Mouse (Mus musculus) embryonic facial prominence, embryonic 13.5 days (tissue): Measurements from ENCODE around the gene Pnpla6. TPM values are rescaled to one million over a fixed set of nuclear protein-coding genes. Genes with fewer than 3 reads are reported as not detected.

ENCODE experiments used
- ATAC-seq: fragments of 200-750 bp; cut with Nextera tagmentation; 2 replicates; pipeline ENCODE4 v1.8.0; 2017; ENCODE audit warnings: low read depth; ENCODE audit not compliant: insufficient number of reproducible peaks, insufficient read depth, low FRiP score, low TSS enrichment
- H3K27ac ChIP-seq: fragments of 300-500 bp; sonication (generic); 2 replicates; pipeline ENCODE4 v1.5.1; 2015; ENCODE audit warnings: moderate library complexity, mild to moderate bottlenecking, inconsistent platforms
- H3K27me3 ChIP-seq: fragments of 300-500 bp; sonication (generic); 2 replicates; pipeline ENCODE4 v1.6.1; 2015; ENCODE audit warnings: mild to moderate bottlenecking, inconsistent platforms
- H3K36me3 ChIP-seq: fragments of 300-500 bp; sonication (generic); 2 replicates; pipeline ENCODE4 v1.6.1; 2015; ENCODE audit warnings: mild to moderate bottlenecking, inconsistent platforms
- H3K4me1 ChIP-seq: fragments of 300-500 bp; sonication (generic); 2 replicates; pipeline ENCODE4 v1.6.1; 2015; ENCODE audit warnings: inconsistent platforms
- H3K4me2 ChIP-seq: fragments of 300-500 bp; sonication (generic); 2 replicates; pipeline ENCODE4 v1.6.1; 2015; ENCODE audit warnings: moderate library complexity, mild to moderate bottlenecking, inconsistent platforms
- H3K4me3 ChIP-seq: fragments of 300-500 bp; sonication (generic); 2 replicates; pipeline ENCODE4 v1.5.1; 2015; ENCODE audit warnings: mild to moderate bottlenecking, inconsistent platforms
- H3K9ac ChIP-seq: fragments of 300-500 bp; sonication (generic); 2 replicates; pipeline ENCODE4 v1.6.1; 2015; ENCODE audit warnings: mild to moderate bottlenecking, inconsistent platforms
- H3K9me3 ChIP-seq: fragments of 300-500 bp; sonication (generic); 2 replicates; pipeline ENCODE4 v1.6.1; 2016; ENCODE audit warnings: inconsistent platforms
- WGBS: fragments of 180-500 bp; shearing (Covaris S2); methylation state at CpG from one replicate; pipeline ENCODE4 v1.1.7; 2015; ENCODE audit warnings: mixed read lengths; 5-methylcytosine and 5-hydroxymethylcytosine counted together
- polyA plus RNA-seq: library from polyadenylated mRNA; unstranded; fragments of >200 nt; fragmentation: Nextera tagmentation; extraction: Ambion mirVana; gene quantifications from 2 replicates; pipeline ENCODE4 v1.2.1, GENCODE M21; 2015

Pnpla6 gene
- polyA plus RNA-seq, 1 experiment from 2014 or later, result 26.5 TPM

- Histone ChIP-seq H3K9me3 (no peaks in the 10 kb centered on the region), H3K27ac (peak overlapping the region; percentile 85), H3K36me3 (peaks cover 44% of the 10 kb centered on the region), H3K4me2 (peak overlapping the region; percentile 95), H3K4me1 (peaks cover 13% of the 10 kb centered on the region; the same call in 1 of the 2 replicates), H3K9ac (peak overlapping the region; percentile 75; the same call in 1 of the 2 replicates), H3K4me3 (peak overlapping the region; percentile 67), H3K27me3 (no peaks in the 10 kb centered on the region)
- 22% methylated on average over 13 of the region's 13 CpGs for WGBS
- ATAC-seq, result no peak
Measured at GRCm38 (mm10) chr8:3514681-3515247, 420 bp upstream of the Pnpla6 start.

- Histone ChIP-seq H3K27me3 (no peaks in the 10 kb centered on the region), H3K36me3 (peaks cover 35% of the 10 kb centered on the region), H3K9me3 (no peaks in the 10 kb centered on the region), H3K9ac (peak overlapping the region; percentile 75), H3K4me3 (peak overlapping the region; percentile 67), H3K4me1 (peaks cover 13% of the 10 kb centered on the region; the same call in 1 of the 2 replicates), H3K27ac (peak overlapping the region; percentile 85), H3K4me2 (peak overlapping the region; percentile 95)
- ATAC-seq, result 0 out of 2 replicates have a peak, but pooled peaks have one; percentile 12
- under 1% methylated on average over 25 of the region's 25 CpGs for WGBS
Measured at GRCm38 (mm10) chr8:3515771-3516417, 710 bp downstream of the Pnpla6 start.

- H3K4me2 ChIP-seq, result peak overlapping the region; percentile 95
- H3K4me3 ChIP-seq, result peak overlapping the region; percentile 67
- H3K9ac ChIP-seq, result peak overlapping the region; percentile 75
- WGBS, result 2% methylated on average over 36 of the region's 36 CpGs
- no peaks in the 10 kb centered on the region for H3K27me3 ChIP-seq
- H3K4me1 ChIP-seq, result peaks cover 13% of the 10 kb centered on the region; the same call in 1 of the 2 replicates
- H3K27ac ChIP-seq, result peak overlapping the region; percentile 85
- H3K36me3 ChIP-seq, result peaks cover 35% of the 10 kb centered on the region
- H3K9me3 ChIP-seq, result no peaks in the 10 kb centered on the region
- ATAC-seq, result peak; percentile 80
Measured at GRCm38 (mm10) chr8:3516450-3517116, 1.4 kb downstream of the Pnpla6 start.

GRCm38 (mm10) chr8:3517117-3517495 is 1.9 kb downstream of the Pnpla6 start:
- H3K27ac ChIP-seq, result peak overlapping the region; percentile 33
- peaks cover 13% of the 10 kb centered on the region; the same call in 1 of the 2 replicates for H3K4me1 ChIP-seq
- WGBS, result 6% methylated on average over 16 of the region's 16 CpGs

GRCm38 (mm10) chr8:3522007-3522697 is 7.0 kb downstream of the Pnpla6 start:
- no peak for ATAC-seq
- H3K4me2 ChIP-seq, result no peak overlapping the region
- no peaks in the 10 kb centered on the region for H3K9me3 ChIP-seq
- 89% methylated on average over 13 of the region's 13 CpGs for WGBS
- H3K36me3 ChIP-seq, result peaks cover 60% of the 10 kb centered on the region
- no peak overlapping the region for H3K27ac ChIP-seq
- H3K4me3 ChIP-seq, result no peak overlapping the region
- no peak overlapping the region for H3K9ac ChIP-seq
- H3K27me3 ChIP-seq, result no peaks in the 10 kb centered on the region
- H3K4me1 ChIP-seq, result peaks cover 3% of the 10 kb centered on the region; the same call in 1 of the 2 replicates

More at GRCm38 (mm10) chr8:3517117-3517495, 1.9 kb downstream of the Pnpla6 start:
- H3K36me3 ChIP-seq, result peaks cover 35% of the 10 kb centered on the region
- peak overlapping the region; percentile 75 for H3K9ac ChIP-seq
- no peaks in the 10 kb centered on the region for H3K9me3 ChIP-seq
- H3K4me2 ChIP-seq, result peak overlapping the region; percentile 95
- peak overlapping the region; percentile 67 for H3K4me3 ChIP-seq
- no peak for ATAC-seq
- H3K27me3 ChIP-seq, result no peaks in the 10 kb centered on the region

GRCm38 (mm10) chr8:3530816-3531215 is 15.6 kb downstream of the Pnpla6 start:
- H3K4me2 ChIP-seq, result no peak overlapping the region
- H3K27me3 ChIP-seq, result no peaks in the 10 kb centered on the region
- no peak overlapping the region for H3K9ac ChIP-seq
- H3K4me1 ChIP-seq, result no peaks in the 10 kb centered on the region
- H3K9me3 ChIP-seq, result no peaks in the 10 kb centered on the region
- 87% methylated on average over 5 of the region's 5 CpGs for WGBS
- no peak overlapping the region for H3K27ac ChIP-seq
- H3K4me3 ChIP-seq, result no peak overlapping the region
- ATAC-seq, result no peak
- peaks cover 53% of the 10 kb centered on the region for H3K36me3 ChIP-seq

- no peak overlapping the region for H3K27ac ChIP-seq
- H3K4me3 ChIP-seq, result no peak overlapping the region
- H3K36me3 ChIP-seq, result peaks cover 54% of the 10 kb centered on the region
- WGBS, result 94% methylated on average over 18 of the region's 18 CpGs
- H3K9me3 ChIP-seq, result no peaks in the 10 kb centered on the region
- no peaks in the 10 kb centered on the region for H3K4me1 ChIP-seq
- no peak overlapping the region for H3K4me2 ChIP-seq
- H3K27me3 ChIP-seq, result no peaks in the 10 kb centered on the region
- no peak for ATAC-seq
- H3K9ac ChIP-seq, result no peak overlapping the region
Measured at GRCm38 (mm10) chr8:3531936-3532335, 16.8 kb downstream of the Pnpla6 start.

GRCm38 (mm10) chr8:3536053-3536841 is 21.1 kb downstream of the Pnpla6 start:
- H3K27me3 ChIP-seq, result no peaks in the 10 kb centered on the region
- no peak overlapping the region for H3K4me2 ChIP-seq
- no peak overlapping the region for H3K27ac ChIP-seq
- no peaks in the 10 kb centered on the region for H3K9me3 ChIP-seq
- no peaks in the 10 kb centered on the region for H3K4me1 ChIP-seq
- H3K36me3 ChIP-seq, result peaks cover 80% of the 10 kb centered on the region
- 62% methylated on average over 15 of the region's 15 CpGs for WGBS
- H3K9ac ChIP-seq, result no peak overlapping the region
- no peak for ATAC-seq
- no peak overlapping the region for H3K4me3 ChIP-seq

DNA sequence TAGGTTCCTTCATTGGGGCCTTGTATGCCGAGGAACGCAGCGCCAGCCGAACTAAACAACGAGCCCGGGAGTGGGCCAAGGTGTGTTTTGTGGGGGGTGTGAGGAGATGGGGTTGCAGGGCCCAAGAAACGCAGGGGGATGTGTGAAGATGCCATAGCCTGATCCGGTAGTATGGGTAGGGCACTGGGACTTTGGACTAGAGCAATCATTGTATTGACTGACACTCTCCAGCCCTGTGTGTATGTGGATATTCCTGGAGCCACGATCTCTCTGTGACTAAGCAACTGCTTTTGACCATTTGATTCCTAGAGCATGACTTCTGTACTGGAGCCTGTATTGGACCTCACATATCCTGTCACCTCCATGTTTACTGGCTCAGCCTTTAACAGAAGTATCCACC is 21.8 kb downstream of the Pnpla6 start:
- Histone ChIP-seq H3K4me3 (no peak overlapping the region), H3K27ac (no peak overlapping the region), H3K4me1 (no peaks in the 10 kb centered on the region), H3K9ac (no peak overlapping the region), H3K36me3 (peaks cover 80% of the 10 kb centered on the region), H3K27me3 (no peaks in the 10 kb centered on the region), H3K4me2 (no peak overlapping the region), H3K9me3 (no peaks in the 10 kb centered on the region)
- ATAC-seq, result no peak
- 94% methylated on average over 9 of the region's 9 CpGs for WGBS

DNA sequence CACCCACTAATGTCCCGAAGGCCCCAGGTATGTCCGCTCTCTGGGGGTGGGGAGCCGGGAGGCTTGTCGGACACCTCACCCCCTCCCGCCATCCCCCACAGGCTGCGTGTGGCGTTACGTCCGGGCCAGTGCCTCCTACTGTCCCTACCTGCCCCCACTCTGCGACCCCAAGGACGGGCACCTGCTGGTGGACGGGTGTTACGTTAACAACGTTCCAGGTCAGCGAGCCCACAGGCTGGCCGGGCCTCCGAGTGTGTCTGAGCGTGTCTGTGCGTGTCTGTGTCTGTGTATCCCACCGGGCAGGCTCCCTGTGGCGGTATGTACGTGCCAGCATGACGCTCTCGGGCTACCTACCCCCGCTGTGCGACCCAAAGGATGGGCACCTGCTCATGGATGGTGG is 22.5 kb downstream of the Pnpla6 start:
- no peak overlapping the region for H3K4me3 ChIP-seq
- H3K36me3 ChIP-seq, result peaks cover 81% of the 10 kb centered on the region
- no peak overlapping the region for H3K4me2 ChIP-seq
- H3K4me1 ChIP-seq, result no peaks in the 10 kb centered on the region
- no peaks in the 10 kb centered on the region for H3K27me3 ChIP-seq
- no peak overlapping the region for H3K9ac ChIP-seq
- H3K9me3 ChIP-seq, result no peaks in the 10 kb centered on the region
- H3K27ac ChIP-seq, result no peak overlapping the region
- WGBS, result 90% methylated on average over 26 of the region's 26 CpGs
- ATAC-seq, result no peak

GRCm38 (mm10) chr8:3539146-3539545 is 24.0 kb downstream of the Pnpla6 start:
- Histone ChIP-seq H3K9ac (no peak overlapping the region), H3K27ac (no peak overlapping the region), H3K36me3 (peaks cover 90% of the 10 kb centered on the region), H3K4me2 (no peak overlapping the region), H3K27me3 (no peaks in the 10 kb centered on the region), H3K4me3 (no peak overlapping the region), H3K4me1 (no peaks in the 10 kb centered on the region), H3K9me3 (no peaks in the 10 kb centered on the region)
- no peak for ATAC-seq
- 84% methylated on average over 7 of the region's 7 CpGs for WGBS
